ENCODE assay signal across 15 mouse cellular contexts in genomic region chr4:98628286-98628685, GRCm38 (mm10).
"Had no signal": no experiment of that assay in that cellular context is flagged by ENCODE, and none has a peak within 500 bp of the region (broad histone marks: within the 10 kb centered on the region; RNA-seq: fewer than 3 reads in every experiment).

No protein-coding gene starts in this region.

- DNase-seq: kidney, adult 8-10 months; kidney, postnatal 25 days; layer of hippocampus, adult 9-11 months; layer of hippocampus, postnatal 36 days; lung, embryonic 14.5 days; lung, postnatal 10 days; lung, postnatal 4 days; midbrain, embryonic 14.5 days; thymus, postnatal 36 days had no signal

- H3K27ac ChIP-seq: limb, embryonic 15.5 days; liver, embryonic 14.5 days; midbrain, embryonic 10.5 days; neural tube, embryonic 15.5 days; stomach, embryonic 15.5 days had no signal

- H3K27me3 ChIP-seq: limb, embryonic 15.5 days; neural tube, embryonic 15.5 days; stomach, embryonic 15.5 days had no signal

- H3K4me3 ChIP-seq: limb, embryonic 15.5 days; midbrain, embryonic 10.5 days; myocyte; neural tube, embryonic 15.5 days; stomach, embryonic 15.5 days had no signal

- H3K36me3 ChIP-seq: limb, embryonic 15.5 days; midbrain, embryonic 10.5 days; neural tube, embryonic 15.5 days; stomach, embryonic 15.5 days had no signal

- H3K9ac ChIP-seq: limb, embryonic 15.5 days; liver, embryonic 14.5 days; lung, embryonic 14.5 days; neural tube, embryonic 15.5 days; stomach, embryonic 15.5 days had no signal

- H3K9me3 ChIP-seq: limb, embryonic 15.5 days; midbrain, embryonic 10.5 days; neural tube, embryonic 15.5 days; stomach, embryonic 15.5 days had no signal

- H3K4me2 ChIP-seq: limb, embryonic 15.5 days; lung, embryonic 14.5 days; neural tube, embryonic 15.5 days; stomach, embryonic 15.5 days had no signal

- H3K4me1 ChIP-seq: limb, embryonic 15.5 days; neural tube, embryonic 15.5 days; stomach, embryonic 15.5 days had no signal
